Mouse (Mus musculus) adrenal gland, adult 8-10 months (tissue): ENCODE measurements around the gene Vip. TPM values are rescaled to one million over a fixed set of nuclear protein-coding genes. Genes with fewer than 3 reads are reported as not detected.

Experiments
- DNase-seq: peaks from one replicate; pipeline ENCODE4 v3.0.0; 2022
- total RNA-seq, 4 experiments: library from RNA; stranded (reverse); gene quantifications; 2 replicates each; pipeline ENCODE4 v1.2.4; 2022

Vip gene
- under 1 TPM; 0.19 to 0.73 (median 0.30) TPM for total RNA-seq

DNA sequence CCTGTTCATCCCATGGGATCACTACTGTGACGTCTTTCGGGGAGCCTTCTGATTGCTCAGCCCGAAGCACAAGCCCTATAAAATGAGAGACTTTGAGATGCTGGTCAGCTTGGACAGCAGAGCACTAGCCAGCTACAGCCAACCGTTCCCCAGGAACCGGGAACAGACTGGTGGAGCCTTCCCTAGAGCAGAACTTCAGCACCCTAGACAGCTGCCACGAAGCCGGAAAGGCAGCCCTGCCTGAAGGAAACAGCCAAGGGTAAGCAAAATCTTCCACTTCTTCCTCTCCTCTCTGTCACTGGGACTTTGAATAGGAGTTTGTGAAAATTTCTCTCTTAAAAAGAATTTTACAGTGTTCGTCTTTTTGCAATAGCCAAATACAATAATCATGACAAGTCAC, at the start of gene Vip:
TSS of gene Vip (plus strand) at position 107 of the 400 bp plus-strand sequence.
- no peak for DNase-seq

DNA sequence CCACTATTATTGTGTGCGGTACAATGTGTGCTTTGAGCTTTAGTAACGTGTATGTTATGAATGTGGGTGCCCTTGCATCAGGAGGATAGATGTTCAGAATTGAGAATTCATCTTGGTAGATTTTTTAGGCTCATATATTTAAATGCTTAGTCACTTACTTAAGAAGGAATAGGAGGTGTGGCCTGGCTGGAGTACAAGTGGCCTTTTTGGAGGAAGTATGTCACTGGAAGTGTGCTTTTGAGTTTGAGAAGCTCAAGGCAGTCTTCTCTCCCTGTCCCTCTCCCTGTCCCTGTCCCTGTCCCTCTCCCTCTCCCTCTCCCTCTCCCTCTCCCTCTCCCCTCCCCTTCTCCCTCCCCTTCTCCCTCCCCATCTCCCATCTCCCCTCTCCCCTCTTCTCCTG, 48.0 kb upstream of the Vip start:
- DNase-seq, result no peak

DNA sequence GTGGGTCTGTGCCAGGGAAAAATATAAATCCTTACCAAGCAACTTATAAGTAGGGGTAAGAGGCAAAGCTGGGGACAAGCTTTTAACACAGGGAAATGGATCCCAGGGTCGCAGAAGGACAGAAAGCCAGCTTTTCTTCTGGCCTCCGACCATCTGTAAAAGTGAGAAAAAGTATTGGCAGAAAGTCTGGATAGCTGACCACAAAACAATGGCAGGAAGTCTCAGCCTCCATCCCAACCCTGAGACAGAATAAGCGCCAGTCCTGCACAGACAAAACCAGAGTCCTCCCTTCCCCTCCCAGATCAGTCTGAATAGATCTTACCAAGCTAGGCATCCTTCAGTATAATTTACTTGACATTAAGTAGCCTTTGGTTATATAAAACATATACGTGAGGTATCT, 47.0 kb upstream of the Vip start:
- DNase-seq, result no peak

DNA sequence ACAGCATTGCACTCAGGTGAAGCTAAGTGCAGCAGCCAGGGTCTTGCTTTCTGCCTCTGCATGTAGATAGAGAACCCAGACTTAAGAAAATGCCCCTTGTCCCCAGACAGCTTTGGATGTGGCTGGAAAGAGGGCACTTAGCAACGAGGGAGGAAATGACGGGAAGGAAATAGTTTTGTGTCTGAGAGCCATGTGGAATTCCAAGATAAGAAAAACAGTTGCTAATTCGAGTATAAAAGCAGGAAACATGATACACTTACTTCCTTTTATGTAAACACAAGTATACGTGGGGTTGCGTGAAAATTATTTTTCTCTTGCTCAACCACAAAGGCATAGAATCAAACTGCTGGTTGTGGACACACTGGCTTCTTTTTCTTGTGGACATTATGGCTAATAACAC, 45.6 kb upstream of the Vip start, which contains the start of gene Myct1:
TSS of gene Myct1 (plus strand) at position 312 of the 400 bp plus-strand sequence.
- no peak for DNase-seq

DNA sequence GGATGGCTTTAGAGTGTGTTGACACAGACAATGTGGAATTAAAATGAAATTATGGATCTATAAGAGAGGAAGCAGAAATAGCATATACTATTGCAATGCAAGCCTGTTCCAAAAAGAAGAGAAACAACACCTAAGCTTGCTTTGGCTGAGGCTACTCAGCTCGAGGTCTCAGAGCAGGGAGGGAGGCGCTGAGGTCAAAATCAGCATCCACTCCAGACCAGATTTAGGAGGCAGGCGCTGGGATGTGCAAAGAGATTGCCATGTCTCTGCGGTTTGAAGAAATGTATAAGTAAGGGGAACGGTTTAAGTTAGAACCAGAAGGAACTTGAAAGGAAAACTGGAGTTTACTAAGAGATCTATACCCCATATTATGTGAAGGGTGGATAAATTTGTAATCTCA, 44.6 kb upstream of the Vip start:
- DNase-seq, result no peak

DNA sequence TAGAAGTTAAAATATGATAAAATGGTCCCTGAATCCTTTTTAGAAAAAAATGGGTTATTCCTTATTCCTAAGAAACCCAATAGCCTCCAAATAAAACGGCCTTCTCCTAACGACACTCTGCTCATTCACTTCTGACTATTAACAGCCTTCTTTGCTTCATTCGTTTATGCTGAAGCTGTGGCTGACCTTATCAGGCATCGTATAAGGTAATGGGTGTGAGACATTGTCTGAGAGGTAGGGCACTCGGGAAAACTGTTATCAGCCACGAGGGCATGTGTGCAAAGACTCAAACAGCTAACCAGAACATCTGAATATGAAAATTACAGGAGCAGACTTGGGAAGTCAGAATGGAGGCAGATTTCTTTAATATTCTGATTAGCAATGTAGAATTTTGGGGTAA, 42.5 kb upstream of the Vip start:
- no peak for DNase-seq

DNA sequence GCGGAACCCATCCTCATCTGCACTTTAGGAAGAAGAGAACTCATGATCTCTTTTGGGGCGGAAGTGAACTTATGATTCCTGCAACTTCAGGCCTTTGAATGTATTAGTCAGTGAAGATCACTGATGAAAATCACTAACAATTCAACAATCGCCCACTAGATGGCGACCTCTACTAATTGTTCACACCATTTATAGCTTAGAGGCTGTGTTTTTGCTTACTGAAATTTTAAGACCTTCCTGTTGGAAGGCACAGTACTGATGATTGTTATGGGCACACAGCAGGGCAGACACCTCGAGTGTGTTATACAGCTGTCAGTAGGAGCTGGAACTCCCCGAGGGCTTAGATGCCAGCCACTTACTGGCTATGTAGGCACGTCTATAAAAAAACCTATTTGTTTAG, 38.9 kb upstream of the Vip start:
- DNase-seq, result peak; percentile 8

DNA sequence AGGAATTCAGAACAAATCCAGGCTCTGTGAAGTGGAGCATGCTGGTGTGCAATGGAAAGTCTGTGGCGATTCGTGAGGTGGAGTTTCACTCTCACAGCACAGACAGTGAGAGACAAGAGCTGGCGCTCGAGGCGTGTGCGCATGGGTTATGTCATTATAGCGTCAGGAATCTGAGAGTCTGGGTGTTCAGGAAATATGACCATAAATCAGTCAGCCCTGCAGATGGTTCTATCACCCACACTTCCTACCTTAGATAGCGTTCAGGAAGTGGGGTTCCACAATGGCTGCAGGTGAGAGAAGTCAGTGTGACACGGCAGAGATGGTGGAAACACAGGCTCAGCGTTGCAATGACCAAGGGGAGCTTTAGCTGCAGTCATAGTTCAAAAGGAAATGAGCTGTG, 35.5 kb upstream of the Vip start:
- DNase-seq, result no peak

DNA sequence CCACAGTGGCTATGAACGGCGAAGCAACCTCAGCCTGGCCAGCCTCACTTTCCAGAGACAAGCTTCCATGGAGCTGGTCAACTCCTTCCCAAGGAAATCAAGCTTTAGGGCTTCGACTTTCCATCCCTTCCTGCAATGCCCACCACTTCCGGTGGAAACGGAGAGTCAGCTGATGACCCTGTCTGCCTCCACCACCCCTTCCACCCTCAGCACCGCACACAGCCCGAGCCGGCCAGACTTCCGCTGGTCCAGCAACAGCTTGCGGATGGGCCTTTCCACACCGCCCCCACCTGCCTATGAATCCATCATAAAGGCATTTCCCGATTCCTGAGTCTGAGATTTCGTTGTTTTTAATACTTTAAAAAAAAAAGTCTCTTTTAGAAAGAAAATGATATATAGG, 34.6 kb upstream of the Vip start:
- peak; percentile 2 for DNase-seq

DNA sequence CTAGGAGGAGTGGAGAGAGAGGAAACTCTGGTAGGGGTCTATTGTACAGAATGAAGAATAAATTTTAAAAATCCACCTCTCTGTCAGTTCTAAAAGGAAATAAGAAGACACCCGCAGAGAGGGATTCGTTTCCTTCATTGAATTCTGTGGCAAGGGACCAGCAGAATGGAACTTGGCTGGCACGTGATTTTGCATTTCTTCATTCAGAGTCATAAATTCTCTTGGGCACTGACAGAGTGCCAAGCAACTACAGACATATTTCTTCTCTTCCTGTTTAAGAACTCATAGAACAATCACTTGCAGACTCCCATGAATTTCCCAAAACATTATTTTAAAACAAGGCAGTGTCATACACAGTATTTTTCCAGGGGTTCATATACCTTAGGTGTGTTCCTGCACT, 30.1 kb upstream of the Vip start:
- DNase-seq, result no peak

DNA sequence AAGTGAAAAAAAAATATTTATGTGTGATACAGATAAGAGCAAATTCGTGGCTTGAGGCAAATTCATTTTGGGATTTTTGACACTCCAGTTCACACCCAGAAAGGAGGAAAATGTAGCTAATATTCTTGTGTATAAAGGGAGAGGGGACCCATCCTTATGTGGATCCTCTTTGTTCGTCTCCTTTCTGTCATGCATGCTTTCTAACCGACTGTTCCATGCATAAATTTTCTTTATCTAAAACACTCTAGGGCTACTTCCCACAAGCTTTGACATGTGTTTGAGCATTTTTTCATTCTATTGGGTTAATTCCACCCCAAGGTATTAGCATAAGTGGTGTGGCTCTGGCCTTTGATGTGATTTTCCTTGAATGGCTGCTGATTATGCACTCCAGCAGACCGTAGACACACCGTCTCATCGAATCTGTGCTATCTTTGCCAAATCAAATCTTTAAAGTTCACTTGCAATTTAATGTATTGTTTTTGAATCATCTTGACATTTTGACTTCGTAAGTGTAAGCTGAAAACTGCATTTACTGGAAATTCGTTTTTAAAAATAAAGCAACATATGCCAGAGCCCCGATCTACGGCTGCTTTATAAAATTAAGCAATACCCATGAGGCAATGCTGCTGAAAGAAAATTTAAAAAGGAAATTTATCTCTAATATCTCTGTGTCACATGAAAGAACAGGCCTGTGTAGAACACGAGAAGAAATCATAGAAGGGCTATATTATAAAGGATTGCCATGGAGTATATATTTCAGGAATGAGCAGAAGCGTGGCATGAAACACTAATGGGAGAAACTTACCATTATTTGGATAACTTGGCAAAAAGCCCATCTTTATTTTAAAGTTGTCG, 23.6 kb upstream of the Vip start:
- DNase-seq, result no peak

DNA sequence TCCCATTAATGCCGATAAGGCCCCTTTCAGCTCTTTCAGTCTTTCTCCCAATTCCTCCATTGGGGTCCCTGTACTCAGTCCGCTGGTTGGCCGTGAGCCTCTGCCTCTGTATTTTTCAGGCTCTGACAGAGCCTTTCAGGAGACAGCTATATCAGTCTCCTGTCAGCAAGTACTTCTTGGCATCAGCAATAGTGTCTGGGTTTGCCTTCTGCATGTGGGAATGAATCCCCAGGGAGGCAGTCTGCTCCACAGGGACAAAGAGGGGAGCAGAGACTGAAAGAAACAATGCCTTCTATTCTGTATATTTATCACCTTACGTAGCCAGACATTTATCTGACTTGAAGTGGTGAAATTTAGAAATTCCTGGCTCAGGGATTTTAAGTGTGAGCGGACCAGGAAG, 12.8 kb upstream of the Vip start:
- no peak for DNase-seq

DNA sequence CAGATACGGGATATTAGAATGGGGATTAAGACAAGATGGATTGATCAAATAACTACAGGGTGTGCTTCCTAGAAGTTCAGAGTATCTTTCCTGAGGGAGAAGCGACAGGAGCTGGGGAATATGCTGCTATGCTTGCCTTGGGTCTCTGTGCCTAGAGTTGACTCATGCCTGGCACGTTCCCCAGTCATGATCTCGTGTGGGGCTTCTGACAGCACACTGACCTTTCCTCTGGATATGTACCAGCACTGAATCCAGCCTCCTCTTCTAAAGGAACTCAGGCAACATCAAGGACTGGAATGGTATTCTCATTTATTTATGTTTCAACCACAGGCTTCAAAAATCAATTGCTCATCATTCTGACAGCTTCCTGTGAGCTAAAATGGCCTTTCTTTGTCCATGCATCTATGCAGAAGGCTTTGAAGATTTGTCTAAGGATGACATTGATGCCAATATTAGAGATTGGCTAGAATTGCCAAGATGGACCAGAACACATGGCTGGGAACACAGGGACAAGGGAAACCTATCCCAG, 5.3 kb upstream of the Vip start:
- DNase-seq, result peak; percentile 27

DNA sequence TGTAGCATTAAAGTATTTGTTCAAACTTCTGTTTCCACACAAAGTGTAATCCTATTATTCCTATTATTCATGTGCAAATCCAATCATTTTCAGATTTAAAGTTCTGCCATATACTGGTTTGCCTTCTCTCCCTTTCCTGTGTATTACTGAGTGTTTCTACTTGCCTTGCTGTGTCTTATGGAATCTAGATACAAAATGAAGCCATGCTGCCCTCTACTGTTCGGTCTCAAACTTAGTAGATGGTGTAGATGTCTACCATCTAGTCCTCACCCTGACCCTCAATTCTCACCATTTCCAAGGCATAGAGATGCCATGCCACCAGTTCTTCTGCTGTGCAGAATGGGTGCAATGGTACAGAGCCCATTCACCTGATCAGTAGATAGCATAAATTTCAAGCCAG, 4.7 kb upstream of the Vip start:
- DNase-seq, result no peak

DNA sequence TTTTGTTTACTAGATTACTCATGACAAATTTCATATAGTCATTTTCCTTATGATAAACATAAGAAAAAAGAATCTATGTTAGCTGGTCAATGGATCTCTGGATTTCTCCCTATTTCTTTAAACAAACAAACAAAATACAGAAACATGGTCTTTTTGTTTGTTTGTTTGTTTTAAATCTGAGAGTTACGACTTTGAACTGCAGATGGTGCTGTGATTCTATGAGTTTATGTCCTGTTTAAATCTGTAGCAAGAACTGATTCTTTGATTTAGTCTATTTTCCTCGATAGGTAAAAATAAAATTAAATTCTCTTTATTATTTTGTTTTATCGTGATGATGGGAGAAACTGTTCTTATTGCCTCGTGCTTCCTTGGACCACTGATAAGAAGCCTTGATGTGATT, 1.7 kb upstream of the Vip start:
- no peak for DNase-seq

DNA sequence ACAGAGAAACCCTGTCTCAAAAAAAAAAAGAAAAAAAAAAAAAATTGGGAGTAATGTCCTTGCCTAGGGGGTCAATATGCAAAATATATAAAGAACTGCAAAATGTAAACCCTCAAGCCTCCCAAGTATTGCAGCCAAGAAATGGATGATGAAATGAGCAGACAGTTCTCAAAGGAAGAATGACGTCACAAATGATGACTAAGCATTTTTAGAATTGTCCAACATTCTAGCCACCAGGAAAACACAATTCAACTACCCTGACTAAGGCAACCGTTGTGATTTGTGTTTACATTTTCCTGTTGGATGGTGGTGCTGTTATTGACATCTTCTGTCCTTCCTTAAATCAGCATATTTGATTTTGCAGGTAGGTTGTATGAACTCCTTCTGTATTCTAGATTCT, 42.3 kb downstream of the Vip start:
- no peak for DNase-seq

DNA sequence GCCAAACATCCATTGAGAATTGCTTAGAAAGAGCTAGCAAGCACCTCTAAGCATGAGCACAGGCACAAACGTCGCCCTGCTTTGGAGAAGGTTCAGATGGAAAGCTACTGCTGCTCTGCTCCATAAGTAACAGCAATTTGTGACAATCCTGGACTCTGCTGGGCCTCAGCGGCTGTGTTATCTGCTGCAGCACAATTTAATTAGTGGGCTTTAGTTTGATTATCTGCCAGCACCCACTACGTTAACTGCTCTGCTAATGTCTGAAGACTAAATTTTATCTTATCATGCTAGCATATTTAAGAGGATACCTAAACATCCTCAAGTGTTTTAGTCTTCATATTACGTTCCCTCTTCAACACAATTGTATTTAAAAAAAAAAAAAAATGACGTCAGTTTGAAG, 46.6 kb downstream of the Vip start:
- DNase-seq, result no peak

DNA sequence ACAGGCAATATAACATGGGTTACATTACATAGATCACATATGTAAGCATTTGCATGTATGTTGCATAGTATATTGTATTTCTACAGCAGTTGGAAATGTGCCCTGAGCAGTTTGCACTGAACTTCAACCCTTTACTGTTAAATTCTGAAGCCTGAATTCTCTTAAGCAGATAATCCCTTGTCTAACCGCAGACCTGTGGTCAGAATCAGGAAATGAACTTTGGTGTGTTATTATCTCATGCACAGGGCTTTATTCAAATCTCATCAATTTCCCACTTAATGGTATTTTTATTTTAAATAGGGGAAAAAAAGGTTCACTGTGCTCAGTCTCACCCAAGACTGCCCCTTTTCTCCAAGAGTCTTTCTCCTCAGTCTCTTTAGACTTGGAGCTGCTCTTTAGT, 55.3 kb downstream of the Vip start:
- DNase-seq, result no peak

Other genes starting within 250 kb of the Vip start
- gene Syne1, start 87.7 kb upstream of the Vip start, total RNA-seq, result 10 to 100 TPM; 23.6 to 41.7 (median 31.8) TPM
- 1 to 10 TPM; 2.8 to 7.2 (median 4.7) TPM for gene Myct1, start 45.4 kb upstream of the Vip start, total RNA-seq
- 1 to 10 TPM; 1.9 to 3.8 (median 2.4) TPM for gene Fbxo5, start 166.4 kb downstream of the Vip start, total RNA-seq
- 10 to 100 TPM; 11.6 to 16.0 (median 12.8) TPM for gene Mtrf1l, start 184.7 kb downstream of the Vip start, total RNA-seq